Mouse (Mus musculus) hematopoietic stem cell, adult 5-6 weeks (primary cell): ENCODE results near the gene Cnksr2. TPM values are rescaled to one million over a fixed set of nuclear protein-coding genes. Genes with fewer than 3 reads are reported as not detected.

Experiments used
- total RNA-seq: library from RNA; stranded (forward); fragments of 172-1452, 232-1000 nt; gene quantifications from 2 replicates; pipeline ENCODE4 v1.2.3, GENCODE M21; 2017

The Cnksr2 gene
- total RNA-seq, 1 experiment from 2014 or later: not detected

Other genes starting within 250 kb of the Cnksr2 start
- gene Klhl34, start 224.9 kb downstream of the Cnksr2 start, total RNA-seq: not detected in 2 replicates